In the genomic region with DNA sequence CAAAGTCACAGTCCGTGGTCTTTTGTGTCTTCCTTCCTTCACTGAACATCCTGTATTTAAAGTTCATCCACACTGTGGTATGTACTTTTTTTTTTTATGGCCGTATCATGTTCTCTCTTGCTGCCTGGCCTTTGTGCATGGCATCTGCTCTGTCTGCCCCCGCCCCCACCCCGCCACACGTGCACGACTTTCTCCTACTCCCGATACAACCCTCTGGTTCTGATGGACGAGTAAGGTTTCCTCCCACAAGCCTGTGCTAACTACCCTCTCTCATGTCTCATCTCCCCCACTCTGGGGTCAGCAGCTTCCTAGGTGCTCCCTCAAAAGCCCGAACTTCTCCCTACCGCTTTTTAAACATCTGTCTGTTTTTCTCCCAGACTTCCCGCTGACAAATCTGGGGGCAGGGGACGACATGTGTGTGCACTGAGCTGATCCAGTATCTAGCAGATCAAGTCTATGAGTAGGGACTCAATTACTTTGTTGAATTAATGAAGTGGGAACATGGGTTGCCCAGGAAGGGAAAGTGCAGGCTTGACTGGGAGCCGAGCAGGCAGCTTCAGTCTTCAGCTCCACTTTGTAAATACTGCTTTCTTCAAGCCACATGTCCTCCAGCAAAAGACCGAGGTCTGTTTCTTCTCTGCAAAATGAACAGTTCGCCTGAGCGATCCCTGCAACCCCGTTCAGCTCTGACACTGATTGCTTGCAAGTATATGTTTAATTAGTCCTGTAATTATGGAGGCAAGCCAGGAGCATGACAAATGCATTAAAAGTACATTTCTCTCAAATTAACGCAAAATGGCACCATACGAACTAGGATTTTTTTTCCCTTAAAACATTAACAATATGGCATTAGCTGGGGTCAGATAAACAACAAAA, we compare ENCODE assay signal across 8 mouse cellular contexts. TPM values are rescaled to one million over a fixed set of nuclear protein-coding genes. Genes with fewer than 3 reads are reported as not detected.
DNase-seq lines count a peak whose midpoint lies in the region; ATAC-seq and TF ChIP-seq lines count a peak whose summit lies in the region.
"Had no signal": no experiment of that assay in that cellular context is flagged by ENCODE, and none has a peak within 500 bp of the region (broad histone marks: within the 10 kb centered on the region; RNA-seq: fewer than 3 reads in every experiment).

No protein-coding gene starts in this region.

- no peaks in the 10 kb centered on the region for H3K27me3 ChIP-seq in lung, embryonic 16.5 days (ENCODE audit: control insufficient read depth, insufficient read depth, low read depth, low read length)
- no peaks in the 10 kb centered on the region for H3K27me3 ChIP-seq in forebrain, embryonic 16.5 days (replicated peaks; ENCODE audit: control insufficient read depth, insufficient read depth, low read length)
- H3K27me3 ChIP-seq in limb, embryonic 14.5 days (ENCODE audit: control insufficient read depth, insufficient read depth, low read length): no peaks in the 10 kb centered on the region
- no peaks in the 10 kb centered on the region for H3K27me3 ChIP-seq in stomach, embryonic 16.5 days (ENCODE audit: control insufficient read depth, insufficient read depth, low read length)

- no peaks in the 10 kb centered on the region for H3K9me3 ChIP-seq in lung, embryonic 16.5 days (ENCODE audit: control insufficient read depth, low read length)
- no peaks in the 10 kb centered on the region for H3K9me3 ChIP-seq in forebrain, embryonic 16.5 days (ENCODE audit: control insufficient read depth, low read length)
- no peaks in the 10 kb centered on the region for H3K9me3 ChIP-seq in limb, embryonic 14.5 days (ENCODE audit: control insufficient read depth, low read length)
- H3K9me3 ChIP-seq in stomach, embryonic 16.5 days (replicated peaks; ENCODE audit: control insufficient read depth, low read length): no peaks in the 10 kb centered on the region

- no peaks in the 10 kb centered on the region for H3K36me3 ChIP-seq in lung, embryonic 16.5 days (ENCODE audit: control insufficient read depth, insufficient read depth, low read length)
- H3K36me3 ChIP-seq in forebrain, embryonic 16.5 days (ENCODE audit: control insufficient read depth, insufficient read depth): no peaks in the 10 kb centered on the region
- H3K36me3 ChIP-seq in limb, embryonic 14.5 days (ENCODE audit: control insufficient read depth, insufficient read depth, low read length): no peaks in the 10 kb centered on the region
- H3K36me3 ChIP-seq in stomach, embryonic 16.5 days (ENCODE audit: control insufficient read depth, insufficient read depth, low read length): no peaks in the 10 kb centered on the region

- peak overlapping the region; percentile 33; the same call in 1 of the 2 replicates for H3K27ac ChIP-seq in lung, embryonic 16.5 days (ENCODE audit: low read length)
- H3K27ac ChIP-seq in forebrain, embryonic 16.5 days (ENCODE audit: low read length): no peak overlapping the region
- H3K27ac ChIP-seq in limb, embryonic 14.5 days (replicated peaks; ENCODE audit: low read depth, low read length): 0 out of 2 replicates have a peak overlapping the region, but pooled peaks have one; percentile 38
- H3K27ac ChIP-seq in stomach, embryonic 16.5 days (ENCODE audit: low read length): peak overlapping the region; percentile 64; the same call in 1 of the 2 replicates

- WGBS in lung, embryonic 16.5 days: 33% methylated on average over 19 of the region's 19 CpGs
- 29% methylated on average over 19 of the region's 19 CpGs for WGBS in forebrain, embryonic 16.5 days
- WGBS in limb, embryonic 14.5 days: 28% methylated on average over 19 of the region's 19 CpGs
- WGBS in stomach, embryonic 16.5 days: 31% methylated on average over 19 of the region's 19 CpGs

- no peak for ATAC-seq in lung, embryonic 16.5 days (ENCODE audit: low read depth)
- ATAC-seq in forebrain, embryonic 16.5 days: no peak
- ATAC-seq in limb, embryonic 14.5 days (ENCODE audit: low FRiP score, low read depth): peak; percentile 41; the same call in 1 of the 2 replicates
- no peak for ATAC-seq in stomach, embryonic 16.5 days (ENCODE audit: insufficient read depth, low FRiP score)
- ATAC-seq: Patski had no signal

- TF ChIP-seq POLR2A in limb, embryonic 14.5 days (IDR thresholded peaks at IDR 0.05; ENCODE audit: borderline replicate concordance, extremely low read depth, insufficient read depth, insufficient read length): no peak

- peak overlapping the region; percentile 37 for H3K4me2 ChIP-seq in lung, embryonic 16.5 days (ENCODE audit: low read depth, low read length)
- peak overlapping the region; percentile 20 for H3K4me2 ChIP-seq in forebrain, embryonic 16.5 days (ENCODE audit: low read length)
- H3K4me2 ChIP-seq in limb, embryonic 14.5 days (replicated peaks; ENCODE audit: low read depth, low read length, severe bottlenecking): peak overlapping the region; percentile 36
- H3K4me2 ChIP-seq in stomach, embryonic 16.5 days (ENCODE audit: low read depth, low read length): peak overlapping the region; percentile 46

- DNase-seq in lung, postnatal 10 days: no peak
- DNase-seq in limb, embryonic 14.5 days (ENCODE audit: low spot score): no peak
- DNase-seq in cerebellum, adult 11-12 months: no peak
- DNase-seq in kidney, postnatal 14 days: no peak

- H3K4me3 ChIP-seq in lung, embryonic 16.5 days (ENCODE audit: low read length): no peak overlapping the region
- no peak overlapping the region for H3K4me3 ChIP-seq in forebrain, embryonic 16.5 days (replicated peaks; ENCODE audit: low read length)
- H3K4me3 ChIP-seq in limb, embryonic 14.5 days (replicated peaks; ENCODE audit: low read length): 0 out of 2 replicates have a peak overlapping the region, but pooled peaks have one; percentile 11
- H3K4me3 ChIP-seq in stomach, embryonic 16.5 days (replicated peaks; ENCODE audit: low read length): no peak overlapping the region

- peak overlapping the region; percentile 35; the same call in 1 of the 2 replicates for H3K9ac ChIP-seq in lung, embryonic 16.5 days (ENCODE audit: low read length)
- no peak overlapping the region for H3K9ac ChIP-seq in forebrain, embryonic 16.5 days (replicated peaks; ENCODE audit: low read depth, low read length)
- peak overlapping the region; percentile 28; the same call in 1 of the 2 replicates for H3K9ac ChIP-seq in limb, embryonic 14.5 days (ENCODE audit: low read depth, low read length, severe bottlenecking)
- peak overlapping the region; percentile 48; the same call in 1 of the 2 replicates for H3K9ac ChIP-seq in stomach, embryonic 16.5 days (ENCODE audit: low read length)

- 0 out of 2 replicates have a peak, but pooled peaks cover 4% of the 10 kb centered on the region for H3K4me1 ChIP-seq in lung, embryonic 16.5 days (replicated peaks; ENCODE audit: control insufficient read depth, insufficient read depth, low read length)
- 0 out of 2 replicates have a peak, but pooled peaks cover 5% of the 10 kb centered on the region for H3K4me1 ChIP-seq in forebrain, embryonic 16.5 days (replicated peaks; ENCODE audit: control insufficient read depth, insufficient read depth, low read length)
- H3K4me1 ChIP-seq in limb, embryonic 14.5 days (ENCODE audit: control insufficient read depth, insufficient read depth, low read length): peaks cover 18% of the 10 kb centered on the region
- 0 out of 2 replicates have a peak, but pooled peaks cover 4% of the 10 kb centered on the region for H3K4me1 ChIP-seq in stomach, embryonic 16.5 days (ENCODE audit: control insufficient read depth, insufficient read depth, low read length)

RNA-seq across cellular contexts. Expression of a gene that starts 35.4 kb away (rescaled TPM):
- 452 and 477 TPM in 2 replicates for polyA plus RNA-seq in lung, embryonic 16.5 days (2015; fragmentation: Nextera tagmentation; extraction: Ambion mirVana)
- 35.8 and 48.2 TPM in 2 replicates for polyA plus RNA-seq in forebrain, embryonic 16.5 days (2015; fragmentation: Nextera tagmentation; extraction: Ambion mirVana)
- polyA plus RNA-seq in limb, embryonic 14.5 days (2012; rRNA removed): 730 and 849 TPM in 2 replicates
- polyA plus RNA-seq in limb, embryonic 14.5 days (2014; fragmentation: Nextera tagmentation; extraction: Ambion mirVana): 985 and 1,114 TPM in 2 replicates
- 560 and 583 TPM in 2 replicates for polyA plus RNA-seq in stomach, embryonic 16.5 days (2015; fragmentation: Nextera tagmentation; extraction: Ambion mirVana)
